Mouse (Mus musculus): ENCODE data around the gene Samd10. TPM values are rescaled to one million over a fixed set of nuclear protein-coding genes. Genes with fewer than 3 reads are reported as not detected.
A peak's percentile ranks its signal among the peaks of the same experiment; 100 is the strongest.

Gene Samd10
- total and polyA plus RNA-seq, 2 experiments = 0.55 to 4.6 TPM

GRCm38 (mm10) chr2:181594946-181595696 lies 3.9 kb downstream of the Samd10 start:
- H3K27ac ChIP-seq (replicated peaks; ENCODE audit: insufficient read depth, low read depth, low read length) = no peak overlapping the region
- H3K79me2 ChIP-seq (ENCODE audit: control insufficient read depth, insufficient read depth, low read length) = no peaks in the 10 kb centered on the region; the same call in 1 of the 2 replicates
- no peak overlapping the region for H3K4me3 ChIP-seq (ENCODE audit: insufficient read depth, low read depth, low read length)
- no peaks in the 10 kb centered on the region for H3K36me3 ChIP-seq (ENCODE audit: control insufficient read depth, insufficient read depth, low read length)
- peak; percentile 59; the same call in 1 of the 2 replicates for TF ChIP-seq CTCF (IDR thresholded peaks at IDR 0.05; ENCODE audit: low read depth, low read length)
- TF ChIP-seq POLR2A (IDR thresholded peaks at IDR 0.05; ENCODE audit: extremely low read depth, insufficient read depth, low read length) = no peak
- H3K27me3 ChIP-seq (ENCODE audit: control insufficient read depth, insufficient read depth, low read length) = no peaks in the 10 kb centered on the region
- no peak overlapping the region for H3K9ac ChIP-seq (ENCODE audit: low read depth, low read length)
- peaks cover 4% of the 10 kb centered on the region; the same call in 1 of the 2 replicates for H3K4me1 ChIP-seq (ENCODE audit: control insufficient read depth, insufficient read depth, low read length)
- DNase-seq (ENCODE audit: extremely low read depth, low read depth, low spot score) = peak; percentile 58
- 55% methylated on average over 4 of the region's 4 CpGs for WGBS

- no peak for DNase-seq (ENCODE audit: extremely low read depth, low read depth, low spot score)
- no peak overlapping the region for H3K9ac ChIP-seq (ENCODE audit: low read depth, low read length)
- no peaks in the 10 kb centered on the region for H3K36me3 ChIP-seq (ENCODE audit: control insufficient read depth, insufficient read depth, low read length)
- peaks cover 4% of the 10 kb centered on the region; the same call in 1 of the 2 replicates for H3K4me1 ChIP-seq (ENCODE audit: control insufficient read depth, insufficient read depth, low read length)
- no peak overlapping the region for H3K4me3 ChIP-seq (ENCODE audit: insufficient read depth, low read depth, low read length)
- TF ChIP-seq POLR2A (IDR thresholded peaks at IDR 0.05; ENCODE audit: extremely low read depth, insufficient read depth, low read length) (no peak), CTCF (IDR thresholded peaks at IDR 0.05; ENCODE audit: low read depth, low read length) (no peak)
- no peaks in the 10 kb centered on the region; the same call in 1 of the 2 replicates for H3K79me2 ChIP-seq (ENCODE audit: control insufficient read depth, insufficient read depth, low read length)
- no peaks in the 10 kb centered on the region for H3K27me3 ChIP-seq (ENCODE audit: control insufficient read depth, insufficient read depth, low read length)
- no peak overlapping the region for H3K27ac ChIP-seq (replicated peaks; ENCODE audit: insufficient read depth, low read depth, low read length)
These were observed 5.1 kb downstream of the Samd10 start for GRCm38 (mm10) chr2:181593937-181594336.

- Histone ChIP-seq H3K27me3 (ENCODE audit: control insufficient read depth, insufficient read depth, low read length) (no peaks in the 10 kb centered on the region), H3K9ac (ENCODE audit: low read depth, low read length) (peak overlapping the region; percentile 97), H3K27ac (replicated peaks; ENCODE audit: insufficient read depth, low read depth, low read length) (peak overlapping the region; percentile 43), H3K4me1 (ENCODE audit: control insufficient read depth, insufficient read depth, low read length) (peaks cover 4% of the 10 kb centered on the region; the same call in 1 of the 2 replicates), H3K79me2 (ENCODE audit: control insufficient read depth, insufficient read depth, low read length) (no peaks in the 10 kb centered on the region; the same call in 1 of the 2 replicates), H3K4me3 (ENCODE audit: insufficient read depth, low read depth, low read length) (peak overlapping the region; percentile 88), H3K36me3 (ENCODE audit: control insufficient read depth, insufficient read depth, low read length) (no peaks in the 10 kb centered on the region; the same call in 1 of the 2 replicates)
- 3% methylated on average over 6 of the region's 6 CpGs for WGBS
- peak; percentile 41 for DNase-seq (ENCODE audit: extremely low read depth, low read depth, low spot score)
- no peak for TF ChIP-seq CTCF (IDR thresholded peaks at IDR 0.05; ENCODE audit: low read depth, low read length)
- TF ChIP-seq POLR2A (IDR thresholded peaks at IDR 0.05; ENCODE audit: extremely low read depth, insufficient read depth, low read length) = no peak
These were observed 6.0 kb downstream of the Samd10 start for GRCm38 (mm10) chr2:181593042-181593421.

GRCm38 (mm10) chr2:181592231-181593041 lies 6.6 kb downstream of the Samd10 start, which contains the start of gene Zfp512b:
Gene Zfp512b, minus strand, starts transcription at chr2:181592803.
- Histone ChIP-seq H3K36me3 (ENCODE audit: control insufficient read depth, insufficient read depth, low read length) (no peaks in the 10 kb centered on the region; the same call in 1 of the 2 replicates), H3K27me3 (ENCODE audit: control insufficient read depth, insufficient read depth, low read length) (no peaks in the 10 kb centered on the region), H3K27ac (replicated peaks; ENCODE audit: insufficient read depth, low read depth, low read length) (peak within 1 kb of the TSS; percentile 43), H3K79me2 (ENCODE audit: control insufficient read depth, insufficient read depth, low read length) (no peaks in the 10 kb centered on the region; the same call in 1 of the 2 replicates), H3K9ac (ENCODE audit: low read depth, low read length) (peak within 1 kb of the TSS; percentile 97), H3K4me1 (ENCODE audit: control insufficient read depth, insufficient read depth, low read length) (peaks cover 4% of the 10 kb centered on the region; the same call in 1 of the 2 replicates), H3K4me3 (ENCODE audit: insufficient read depth, low read depth, low read length) (peak within 1 kb of the TSS; percentile 88)
- DNase-seq (ENCODE audit: extremely low read depth, low read depth, low spot score) = no peak
- TF ChIP-seq POLR2A (IDR thresholded peaks at IDR 0.05; ENCODE audit: extremely low read depth, insufficient read depth, low read length) = peak; percentile 57; the same call in 1 of the 2 replicates
- TF ChIP-seq CTCF (IDR thresholded peaks at IDR 0.05; ENCODE audit: low read depth, low read length) = no peak
- 1% methylated on average over 81 of the region's 97 CpGs for WGBS

GRCm38 (mm10) chr2:181591528-181592085 lies 7.4 kb downstream of the Samd10 start, which contains the start of gene Prpf6:
Gene Prpf6, plus strand, starts transcription at chr2:181591868.
- peak within 1 kb of the TSS; percentile 97 for H3K9ac ChIP-seq (ENCODE audit: low read depth, low read length)
- TF ChIP-seq CTCF (IDR thresholded peaks at IDR 0.05; ENCODE audit: low read depth, low read length) (no peak), POLR2A (IDR thresholded peaks at IDR 0.05; ENCODE audit: extremely low read depth, insufficient read depth, low read length) (no peak)
- H3K4me3 ChIP-seq (ENCODE audit: insufficient read depth, low read depth, low read length) = peak within 1 kb of the TSS; percentile 88
- no peaks in the 10 kb centered on the region; the same call in 1 of the 2 replicates for H3K36me3 ChIP-seq (ENCODE audit: control insufficient read depth, insufficient read depth, low read length)
- DNase-seq (ENCODE audit: extremely low read depth, low read depth, low spot score) = peak; percentile 43
- H3K4me1 ChIP-seq (ENCODE audit: control insufficient read depth, insufficient read depth, low read length) = peaks cover 4% of the 10 kb centered on the region; the same call in 1 of the 2 replicates
- no peaks in the 10 kb centered on the region for H3K27me3 ChIP-seq (ENCODE audit: control insufficient read depth, insufficient read depth, low read length)
- peak within 1 kb of the TSS; percentile 43 for H3K27ac ChIP-seq (replicated peaks; ENCODE audit: insufficient read depth, low read depth, low read length)
- no peaks in the 10 kb centered on the region; the same call in 1 of the 2 replicates for H3K79me2 ChIP-seq (ENCODE audit: control insufficient read depth, insufficient read depth, low read length)
- 9% methylated on average over 5 of the region's 5 CpGs for WGBS

Data from liver, adult 2 months (tissue).